Mouse (Mus musculus) fat pad, adult 2 months (tissue): ENCODE results near the gene Gramd2.
A peak's percentile ranks its signal among the peaks of the same experiment; 100 is the strongest.

Source experiments
- DNase-seq: peaks from one replicate; pipeline ENCODE4 v3.0.0-alpha.2; 2011; ENCODE audit warnings: low read depth, low spot score; ENCODE audit errors: extremely low read depth

Gramd2 gene

DNA sequence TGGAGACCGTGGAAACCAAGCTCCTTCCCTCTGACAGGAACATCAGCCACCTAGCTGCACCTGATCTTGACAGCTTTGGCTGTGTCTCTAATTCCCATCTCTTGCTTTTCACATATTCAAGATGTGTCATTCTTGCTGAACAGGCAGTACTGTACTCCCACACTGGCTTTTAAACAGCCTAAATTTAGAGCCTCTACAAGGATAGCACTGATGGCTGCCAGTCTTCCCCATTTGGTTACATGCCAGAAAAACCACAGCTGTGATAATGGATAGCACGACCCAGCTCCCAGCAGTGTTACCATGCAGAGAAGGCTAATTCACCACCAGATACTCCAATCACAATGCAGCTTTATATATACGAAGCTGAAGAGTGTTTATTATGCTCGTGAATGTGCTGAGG is 12.7 kb upstream of the Gramd2 start:
- no peak for DNase-seq

DNA sequence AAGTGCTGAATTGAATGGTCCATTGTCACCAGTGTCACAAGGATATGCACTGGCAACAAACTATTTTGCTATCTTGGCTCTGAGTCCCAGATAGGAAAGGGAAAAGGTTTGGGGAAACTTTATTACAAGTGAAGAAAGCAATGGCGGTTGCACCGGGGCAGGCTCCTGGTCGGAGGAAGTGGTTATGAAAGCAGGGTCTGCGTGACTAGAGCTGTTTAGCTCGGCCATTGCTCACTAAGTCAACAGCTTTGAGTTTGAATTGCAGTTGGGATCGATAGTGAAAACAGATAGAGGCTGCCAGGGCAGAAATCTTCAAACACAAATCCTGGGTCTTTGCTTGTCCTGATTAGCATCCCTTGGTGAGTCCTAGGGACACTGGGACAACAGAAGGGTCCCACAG is 12.0 kb upstream of the Gramd2 start:
- DNase-seq = no peak

DNA sequence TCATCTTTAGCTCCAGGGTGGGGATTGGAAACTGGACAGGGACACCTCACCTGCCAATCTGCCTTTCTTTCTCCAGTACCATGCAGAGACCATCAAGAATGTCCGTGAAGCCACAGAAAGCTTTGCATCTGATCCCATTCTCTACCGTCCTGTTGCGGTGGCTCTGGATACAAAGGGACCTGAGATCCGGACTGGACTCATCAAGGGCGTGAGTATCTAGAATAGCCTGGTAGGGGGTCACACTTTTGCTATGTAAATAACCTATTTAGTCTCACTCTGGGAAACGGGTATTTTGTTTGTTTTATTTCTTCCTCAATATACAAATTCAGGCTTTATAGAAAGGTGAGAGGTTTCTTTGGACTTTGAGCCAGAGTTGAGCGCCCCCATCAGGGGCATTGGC is 11.5 kb upstream of the Gramd2 start:
- DNase-seq = no peak

DNA sequence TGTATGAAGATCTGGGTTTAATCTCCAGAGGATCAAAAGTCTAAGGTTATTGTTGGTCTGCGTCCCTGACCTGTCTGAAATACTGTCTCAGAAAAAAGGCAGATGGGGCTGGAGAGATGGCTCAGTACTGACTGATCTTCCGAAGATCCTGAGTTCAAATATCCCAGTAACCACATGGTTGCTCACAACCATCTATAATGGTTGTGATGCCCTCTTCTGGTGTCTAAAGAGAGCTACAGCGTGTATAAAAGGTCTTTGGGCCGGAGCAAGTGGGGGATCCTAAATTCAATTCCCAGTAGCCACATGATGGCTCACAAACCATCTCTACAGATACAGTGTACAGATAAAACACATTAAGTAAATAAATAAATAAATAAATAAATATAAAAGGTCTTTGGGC is 10.8 kb upstream of the Gramd2 start:
- no peak for DNase-seq

DNA sequence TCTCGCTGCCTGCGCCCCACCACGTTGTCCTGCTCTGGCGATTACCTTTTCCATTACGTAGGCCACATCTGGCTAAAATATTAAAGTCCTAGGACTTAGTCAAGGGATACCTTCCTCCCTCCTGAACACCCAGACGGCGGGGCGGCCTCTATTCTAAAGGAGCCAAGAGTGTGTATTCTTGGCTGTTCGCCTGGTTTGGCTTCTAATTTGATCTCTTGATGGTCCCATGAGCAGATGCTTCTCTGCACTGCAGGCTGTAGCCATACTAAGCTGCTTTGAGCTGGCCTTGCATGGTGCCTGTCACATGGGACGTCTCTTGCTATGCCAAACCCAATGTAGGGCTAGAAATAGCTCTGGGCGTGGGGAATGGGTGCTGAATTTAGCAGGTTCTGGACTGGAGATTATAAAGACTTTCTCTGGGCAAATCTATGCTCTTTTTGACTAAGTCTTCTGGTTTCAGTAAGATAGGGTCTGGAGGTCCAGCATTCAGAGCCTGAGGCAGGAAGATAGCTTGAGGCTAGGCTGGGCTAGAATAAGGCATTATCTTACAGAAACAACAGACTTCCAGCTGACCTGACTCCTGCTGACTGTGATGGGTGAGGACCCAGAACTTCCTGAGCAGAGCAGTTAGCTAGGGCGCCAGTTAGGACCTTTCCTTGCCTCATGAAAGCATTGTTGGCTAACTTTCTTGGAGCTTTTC is 7.6 kb upstream of the Gramd2 start:
- no peak for DNase-seq

DNA sequence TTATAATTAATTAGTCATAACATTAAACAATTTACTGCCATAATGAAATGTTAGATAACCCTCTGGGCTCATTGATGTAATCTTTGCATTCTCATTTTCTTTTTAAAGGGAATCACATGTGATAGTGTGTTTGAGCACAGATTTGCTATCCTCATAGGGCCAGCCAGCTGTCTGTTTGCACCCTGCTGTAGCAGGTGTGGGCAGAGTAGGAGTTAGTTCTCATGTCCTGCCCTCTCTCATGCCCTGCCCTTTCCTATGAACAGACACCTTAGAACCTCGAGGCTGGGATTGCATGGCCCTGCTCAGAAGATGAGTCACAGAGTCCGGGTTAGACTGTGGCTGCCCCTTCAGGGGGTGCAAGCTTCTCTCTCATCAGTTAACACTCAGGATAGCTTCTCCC is 6.5 kb upstream of the Gramd2 start:
- DNase-seq = no peak

DNA sequence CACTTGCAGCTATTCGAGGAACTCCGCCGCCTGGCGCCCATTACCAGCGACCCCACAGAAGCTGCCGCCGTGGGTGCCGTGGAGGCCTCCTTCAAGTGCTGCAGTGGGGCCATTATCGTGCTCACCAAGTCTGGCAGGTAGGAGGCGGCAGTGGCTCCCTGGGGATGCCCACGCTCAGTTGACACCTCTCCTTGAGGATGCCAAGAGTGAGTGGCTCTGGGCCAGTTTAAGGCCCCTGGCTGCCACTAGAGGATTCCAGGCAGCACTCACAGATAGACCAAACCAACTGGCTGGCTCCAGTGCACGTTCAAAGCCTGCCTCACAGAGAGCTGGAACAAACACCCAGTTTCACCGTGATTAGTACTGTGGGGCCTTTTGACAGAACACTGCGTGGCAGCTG is 4.3 kb upstream of the Gramd2 start:
- no peak for DNase-seq

DNA sequence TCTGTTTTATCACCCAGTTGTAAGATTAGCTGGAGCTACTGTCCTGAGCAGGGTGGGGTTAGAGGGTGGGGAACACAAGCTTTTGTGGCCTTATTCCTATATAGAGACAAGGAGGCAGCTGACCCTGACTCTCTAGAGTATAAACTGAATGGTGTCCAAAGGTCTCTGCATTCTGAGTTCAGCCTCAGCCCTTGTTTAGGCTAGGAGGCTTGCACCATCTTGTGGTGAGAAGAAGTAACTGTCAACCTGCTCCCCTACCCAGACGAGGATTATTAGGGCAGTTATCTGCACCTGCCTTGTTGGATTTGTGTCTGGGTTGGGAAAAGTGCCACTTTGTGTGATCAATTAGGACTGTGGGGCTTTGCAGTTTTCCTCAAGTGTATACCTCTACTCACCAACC is 1.6 kb upstream of the Gramd2 start:
- DNase-seq = no peak

DNA sequence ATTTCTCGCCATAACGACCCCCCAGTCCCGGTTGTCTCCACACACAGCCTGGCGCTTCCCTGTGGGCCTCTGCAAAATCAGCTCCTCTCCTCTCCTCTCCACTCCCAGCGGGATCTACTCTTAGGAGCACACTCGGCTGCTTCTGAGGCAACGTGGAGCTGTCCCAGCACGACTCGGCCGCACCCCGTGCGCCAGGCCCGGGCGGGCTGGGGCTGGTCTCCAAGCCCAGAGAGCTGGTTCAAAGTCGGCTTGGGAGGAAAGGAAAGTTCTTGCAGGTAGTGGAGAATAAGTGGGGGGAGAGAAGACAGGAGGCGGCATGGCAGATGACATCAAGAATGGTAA is 561 bp downstream of the Gramd2 start:
- no peak for DNase-seq

DNA sequence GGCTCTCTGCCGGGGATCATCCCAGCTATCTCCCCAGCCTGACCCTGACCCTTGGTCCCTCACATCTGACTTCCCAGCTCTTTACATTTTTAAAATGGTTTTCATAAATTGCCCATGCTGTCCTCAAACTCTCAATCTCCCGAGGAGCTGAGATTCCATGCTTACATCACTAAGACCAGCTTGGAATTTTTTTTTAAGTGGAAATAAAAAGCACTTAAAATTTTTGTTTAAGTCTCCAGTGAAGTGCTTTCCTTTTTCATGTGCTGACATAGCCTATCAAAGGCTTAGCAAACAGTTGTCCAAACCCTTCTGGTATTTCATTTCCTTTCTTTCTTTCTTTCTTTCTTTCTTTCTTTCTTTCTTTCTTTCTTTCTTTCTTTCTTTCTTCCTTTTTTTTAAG is 4.1 kb downstream of the Gramd2 start:
- DNase-seq = no peak

DNA sequence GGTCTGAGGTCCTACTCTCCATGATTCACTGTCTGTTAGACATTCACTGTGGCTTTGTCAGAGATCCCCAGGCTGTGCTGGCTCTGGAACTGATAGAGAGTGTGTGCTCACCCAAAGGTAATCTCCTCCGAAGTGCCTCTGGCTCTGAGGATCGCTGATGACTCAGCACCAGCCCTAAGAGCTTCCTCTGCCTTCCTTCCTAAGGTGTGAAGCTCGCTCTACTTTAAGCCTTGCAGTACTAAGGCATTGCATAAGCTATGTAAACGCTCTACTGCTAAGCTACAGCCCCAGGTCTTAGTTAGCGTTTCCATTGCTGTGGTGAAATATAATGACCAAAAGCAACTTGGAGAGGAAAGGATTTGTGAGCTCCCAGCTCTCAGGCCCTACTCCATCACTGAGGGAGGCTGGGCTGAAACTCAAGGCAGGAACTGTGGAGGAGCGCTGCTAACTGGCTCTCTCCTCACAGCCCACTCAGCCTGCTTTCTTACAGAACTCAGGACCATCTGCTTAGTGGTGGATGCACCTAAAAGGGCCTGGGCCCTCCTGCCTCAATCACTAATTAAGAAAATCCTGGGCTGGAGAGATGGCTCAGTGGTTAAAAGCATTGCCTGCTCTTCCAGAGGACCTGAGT is 7.6 kb downstream of the Gramd2 start:
- DNase-seq = peak; percentile 51

DNA sequence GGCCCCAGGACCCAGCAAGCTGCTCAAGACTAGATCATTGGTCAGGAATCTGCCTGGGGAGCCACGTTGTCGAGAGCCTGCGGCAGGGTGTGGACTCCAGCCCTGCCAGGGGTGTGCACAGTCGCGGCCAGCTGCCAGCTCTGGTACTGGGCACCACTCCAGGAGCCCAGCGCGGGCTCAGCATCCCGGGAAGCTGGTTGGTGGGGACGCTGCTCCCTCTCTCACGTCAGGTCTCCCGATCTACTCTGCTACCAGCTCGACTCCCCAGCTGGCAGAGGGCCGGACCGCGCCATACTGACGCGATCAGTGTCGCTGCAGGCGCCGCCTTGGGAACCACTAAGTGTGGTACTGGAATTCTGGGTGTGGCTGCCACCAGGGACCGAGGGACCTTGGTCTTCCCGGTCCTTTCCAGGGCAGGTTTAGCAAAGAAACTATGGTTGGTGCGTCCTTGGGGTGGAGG is 11.7 kb downstream of the Gramd2 start:
- no peak for DNase-seq

DNA sequence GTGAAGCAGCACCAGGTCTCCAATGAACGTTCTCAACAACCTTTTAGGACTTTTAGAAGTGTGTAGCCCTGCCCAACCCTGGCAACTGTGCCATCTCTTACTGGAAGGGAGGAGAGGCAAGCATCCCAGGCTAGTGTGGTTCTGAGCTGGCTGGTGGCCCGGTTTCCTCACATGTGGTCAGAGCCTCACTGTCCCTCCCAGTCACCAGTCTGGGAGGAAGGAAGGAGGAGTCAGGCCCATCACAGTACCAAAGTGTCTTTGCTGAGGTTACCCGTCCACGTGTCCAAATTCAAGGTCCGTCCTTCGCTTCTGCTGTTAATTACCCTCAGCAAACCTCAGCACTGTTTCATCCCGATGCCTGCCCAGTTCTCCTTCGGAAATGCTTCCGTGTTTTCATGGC is 12.2 kb downstream of the Gramd2 start:
- DNase-seq = no peak

DNA sequence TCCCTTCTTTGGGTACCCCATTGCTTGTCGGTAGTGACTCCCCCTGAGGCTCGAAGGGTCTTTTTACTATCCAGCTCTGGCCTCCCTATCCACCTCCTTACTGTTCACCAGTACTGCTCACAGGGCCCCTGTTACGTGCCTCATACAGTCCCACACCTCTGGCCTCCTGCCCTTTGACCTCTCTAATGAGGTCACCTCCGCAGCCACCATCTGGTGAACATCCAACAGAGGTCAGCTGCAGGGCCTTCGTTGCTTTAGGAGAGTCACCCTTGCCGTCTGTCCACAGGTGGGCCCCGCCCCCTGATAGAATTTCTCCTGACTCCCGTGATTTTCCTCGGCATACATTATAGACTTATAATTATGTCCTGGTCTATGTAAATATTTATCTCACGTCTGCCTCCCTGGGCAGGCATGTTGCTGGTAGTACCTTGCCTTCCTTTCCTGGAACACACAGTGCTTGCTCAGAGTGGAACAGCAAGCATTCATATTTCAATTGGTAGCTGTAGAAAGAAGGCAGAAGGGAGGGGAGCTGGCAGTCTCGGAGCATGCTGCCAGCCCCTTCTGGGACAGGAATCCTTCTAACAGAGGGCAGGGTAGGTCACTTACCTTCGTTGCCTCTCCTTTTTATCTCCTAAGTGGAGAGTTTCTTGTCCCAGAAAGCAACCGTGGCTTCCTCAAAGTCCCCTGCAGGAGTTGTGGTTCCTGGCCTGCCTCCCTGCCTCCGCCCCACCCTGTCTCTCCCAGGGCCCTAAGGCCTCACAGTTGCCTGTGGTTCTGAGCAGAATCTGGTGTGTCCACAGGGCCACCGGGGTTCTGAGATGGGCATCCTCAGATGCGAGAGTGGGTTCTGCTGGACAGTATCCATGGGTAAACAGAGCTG is 14.9 kb downstream of the Gramd2 start:
- no peak for DNase-seq

DNA sequence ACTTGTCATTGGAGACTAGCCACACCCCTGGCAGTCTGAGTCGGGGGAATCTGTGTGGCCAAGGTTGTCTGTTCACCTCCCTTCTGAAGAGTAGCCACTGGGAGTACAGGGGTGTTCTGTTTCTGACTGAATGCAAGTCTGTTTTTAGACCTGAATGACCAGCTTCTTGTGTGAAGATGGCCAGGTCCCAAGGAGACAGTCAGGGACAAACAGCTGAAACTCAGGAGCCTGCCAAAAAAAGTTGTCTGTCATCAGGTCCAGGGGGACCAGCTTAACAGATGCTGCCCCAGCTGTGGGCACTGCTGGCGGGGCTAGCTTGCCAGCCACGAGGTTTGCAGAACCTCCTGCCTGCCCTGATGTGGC is 15.5 kb downstream of the Gramd2 start:
- DNase-seq = no peak

DNA sequence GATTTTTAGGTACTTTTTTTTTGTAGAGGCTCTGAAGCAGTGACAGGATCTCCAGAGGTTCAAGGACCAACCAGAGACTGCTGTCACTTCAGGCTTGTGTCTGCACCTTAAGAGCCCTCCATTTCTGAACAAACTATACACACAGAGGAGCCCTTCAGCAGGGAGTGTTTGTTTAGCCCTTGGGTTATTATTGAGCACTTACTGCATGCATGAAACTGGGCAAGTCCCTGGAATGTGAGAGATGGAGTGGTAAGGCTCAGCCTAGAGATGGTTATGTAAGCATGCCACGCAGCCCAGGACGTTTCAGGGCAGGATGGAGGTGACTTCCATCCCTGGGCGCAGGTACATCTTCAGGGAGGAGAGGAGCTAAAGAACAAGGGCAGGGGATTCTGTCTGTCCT is 16.4 kb downstream of the Gramd2 start:
- no peak for DNase-seq

DNA sequence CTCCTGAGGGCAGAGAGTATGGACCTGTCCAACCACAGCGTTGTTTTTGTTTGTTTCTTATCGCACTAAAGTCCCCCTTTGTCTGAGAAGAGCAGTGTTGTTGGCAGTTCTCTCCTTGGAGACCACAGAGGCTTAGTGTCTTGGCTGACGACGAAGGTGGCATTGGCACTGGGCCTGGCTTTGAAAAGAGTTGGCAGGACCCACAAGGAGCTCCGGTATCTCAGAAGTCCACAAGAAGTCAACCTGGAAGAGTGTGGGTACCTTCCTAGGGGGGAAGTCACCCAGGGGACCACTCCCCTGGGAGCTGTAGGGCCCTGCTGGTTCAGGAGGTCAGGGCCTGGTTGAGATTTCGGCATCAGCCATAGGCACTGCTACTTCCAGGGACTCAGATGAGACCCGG is 21.1 kb downstream of the Gramd2 start:
- no peak for DNase-seq

DNA sequence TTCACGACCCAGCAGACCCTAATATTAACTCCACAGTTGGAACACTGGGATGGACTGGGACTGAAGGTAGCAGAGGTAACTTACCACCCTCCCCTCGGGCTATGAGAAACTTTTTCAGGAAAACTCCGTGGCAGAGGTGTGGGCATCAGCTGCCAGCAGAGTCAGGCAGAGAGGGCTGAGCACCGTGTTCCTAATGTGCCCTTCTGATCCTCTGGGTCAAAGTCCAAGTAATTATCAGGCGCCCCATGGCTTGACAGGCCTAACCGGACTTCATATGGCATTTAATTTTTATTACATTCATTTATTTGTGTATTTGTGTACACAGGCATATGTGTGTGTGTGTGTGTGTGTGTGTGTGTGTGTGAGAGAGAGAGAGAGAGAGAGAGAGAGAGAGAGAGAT is 23.2 kb downstream of the Gramd2 start:
- DNase-seq = no peak

DNA sequence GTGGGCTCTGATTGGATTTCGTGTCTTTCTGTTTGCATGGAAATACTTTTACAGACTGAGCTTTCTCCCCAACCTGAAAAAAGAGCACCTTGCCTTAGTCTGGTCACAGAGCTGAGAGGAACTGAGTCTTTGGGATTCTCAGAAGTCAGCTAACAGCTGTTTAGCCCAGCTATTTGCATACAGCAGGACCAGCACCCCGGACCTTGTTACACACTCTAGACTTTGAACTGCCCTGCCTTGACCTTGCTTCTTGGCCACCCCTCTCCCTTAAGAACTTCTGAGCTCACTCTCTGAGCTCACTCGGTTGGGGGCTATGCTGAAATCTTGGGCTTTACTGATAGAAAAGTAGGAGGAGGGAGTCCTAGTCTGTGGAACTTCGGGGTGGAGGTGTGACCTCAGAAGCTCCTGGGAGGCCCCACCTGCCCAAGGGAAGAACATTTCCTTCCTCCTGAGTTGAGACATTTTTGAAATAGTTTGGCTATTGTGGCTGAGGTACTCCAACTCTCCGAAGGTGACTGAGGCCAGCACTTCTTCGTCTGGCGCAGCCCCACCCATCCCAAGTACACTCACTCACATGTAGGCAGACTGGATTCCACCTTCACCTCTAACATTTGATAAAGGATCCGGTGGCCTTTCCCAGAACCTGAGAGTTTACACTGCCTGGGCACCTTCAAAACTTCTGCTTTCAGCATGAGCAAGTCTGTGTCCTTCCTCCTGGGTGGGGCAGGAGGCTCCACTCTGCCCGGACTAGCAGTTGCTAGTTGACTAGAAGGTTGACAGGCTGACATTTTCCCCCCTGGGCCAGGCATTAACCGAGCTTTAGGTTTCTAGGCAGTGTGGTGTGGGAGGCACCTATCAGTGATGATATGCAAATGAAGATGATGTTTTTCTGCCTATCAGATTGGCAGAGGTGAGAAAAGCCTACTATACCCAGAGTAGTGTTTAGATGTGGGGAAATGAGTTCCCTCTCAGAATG is 27.2 kb downstream of the Gramd2 start:
- no peak for DNase-seq

DNA sequence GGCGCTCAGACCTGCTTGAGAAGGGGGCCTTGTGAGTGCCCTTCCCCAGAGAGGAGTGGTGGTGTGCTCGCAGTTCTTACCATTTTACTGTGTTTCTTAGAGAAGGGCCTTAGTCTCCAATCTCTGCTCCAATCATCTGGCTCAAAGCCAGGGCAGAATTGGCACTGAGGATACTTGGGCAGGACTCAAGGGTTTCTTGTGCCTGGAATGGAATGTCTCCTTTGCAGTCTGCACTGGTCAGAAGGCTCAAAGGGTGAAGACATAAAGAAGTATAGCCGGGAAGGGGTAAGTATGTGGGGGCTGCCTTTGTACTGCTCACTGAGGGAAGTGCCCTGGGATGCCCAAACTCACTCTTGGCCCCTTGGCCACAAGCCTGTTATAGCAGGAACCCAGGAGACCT is 29.3 kb downstream of the Gramd2 start:
- no peak for DNase-seq

DNA sequence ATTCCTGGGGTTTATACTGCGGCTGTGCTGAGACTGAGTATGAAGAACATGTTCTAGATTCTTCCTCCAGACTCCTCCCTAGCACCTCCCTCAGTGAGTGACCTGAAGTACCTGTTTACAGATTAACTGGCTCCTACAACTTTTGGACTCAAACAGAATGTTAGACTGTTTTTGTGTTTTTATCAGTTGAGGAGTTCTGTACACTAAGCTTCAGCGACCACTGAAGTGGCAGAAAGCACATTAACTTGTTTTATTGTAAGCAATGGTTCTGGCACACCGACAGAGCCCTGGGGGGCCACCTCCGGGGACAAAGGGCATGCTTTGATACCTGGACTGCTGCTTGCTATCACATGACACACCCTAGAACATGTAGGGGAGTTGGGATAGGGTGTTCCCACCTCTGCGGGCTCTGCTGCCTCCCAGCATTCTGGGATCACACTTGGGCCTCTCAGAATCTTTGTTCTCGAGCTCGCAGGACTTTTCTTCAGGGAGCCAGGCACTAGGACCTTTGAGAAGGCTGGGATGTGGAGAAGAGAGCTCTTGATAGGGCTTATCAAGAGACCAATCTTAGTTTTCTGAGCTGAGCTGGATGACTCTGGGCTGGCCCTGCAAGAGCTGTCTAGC is 36.4 kb downstream of the Gramd2 start:
- no peak for DNase-seq
